Mouse (Mus musculus) kidney, postnatal 4 days (tissue): ENCODE results near the gene Olfr1014.
A peak's percentile ranks its signal among the peaks of the same experiment; 100 is the strongest.

Experiments used
- DNase-seq, 2 experiments: peaks; one replicate each; pipeline ENCODE4 v3.0.0; 2021; ENCODE audit warnings: mixed read lengths in 2 of 2

Olfr1014 gene

GRCm38 (mm10) chr2:85772413-85772812 lies at the start of gene Olfr1014:
Gene Olfr1014 (plus strand): TSS chr2:85772713.
- DNase-seq: no peak

DNA sequence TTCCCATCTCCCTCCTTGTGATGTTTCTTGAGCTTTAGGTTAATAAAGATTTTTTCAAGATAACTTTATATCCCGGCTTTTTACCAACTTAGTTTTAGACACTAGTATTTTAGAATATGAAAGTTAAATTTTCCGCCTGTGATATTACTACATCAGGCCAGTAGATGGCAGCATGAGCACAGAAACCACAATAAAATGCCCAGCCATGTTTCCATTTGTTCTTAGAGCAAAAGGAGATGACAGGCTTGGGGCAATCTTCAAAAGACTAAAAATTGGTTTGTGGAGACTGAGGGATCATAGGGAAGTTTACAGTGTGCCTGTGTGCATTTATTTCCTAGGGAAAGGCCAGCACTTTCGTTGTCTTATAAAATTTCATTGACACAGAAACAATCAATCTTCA lies 46.7 kb upstream of the Olfr1014 start:
- peak; percentile 13 to 15 for DNase-seq

DNA sequence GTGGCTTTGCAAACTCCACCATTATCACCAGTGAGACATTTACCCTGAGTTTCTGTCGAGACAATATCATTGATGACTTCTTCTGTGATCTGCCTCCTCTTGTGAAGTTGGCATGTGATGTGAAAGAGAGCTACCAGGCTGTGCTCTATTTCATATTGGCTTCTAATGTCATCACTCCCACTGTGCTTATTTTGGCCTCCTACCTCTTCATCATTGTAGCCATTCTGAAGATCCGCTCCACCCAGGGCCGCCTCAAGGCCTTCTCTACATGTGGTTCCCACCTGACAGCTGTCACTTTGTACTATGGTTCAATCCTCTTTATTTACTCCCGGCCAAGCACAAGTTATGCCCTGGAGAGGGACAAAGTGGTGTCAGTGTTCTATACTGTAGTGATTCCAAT lies 18.7 kb upstream of the Olfr1014 start:
- no peak for DNase-seq

DNA sequence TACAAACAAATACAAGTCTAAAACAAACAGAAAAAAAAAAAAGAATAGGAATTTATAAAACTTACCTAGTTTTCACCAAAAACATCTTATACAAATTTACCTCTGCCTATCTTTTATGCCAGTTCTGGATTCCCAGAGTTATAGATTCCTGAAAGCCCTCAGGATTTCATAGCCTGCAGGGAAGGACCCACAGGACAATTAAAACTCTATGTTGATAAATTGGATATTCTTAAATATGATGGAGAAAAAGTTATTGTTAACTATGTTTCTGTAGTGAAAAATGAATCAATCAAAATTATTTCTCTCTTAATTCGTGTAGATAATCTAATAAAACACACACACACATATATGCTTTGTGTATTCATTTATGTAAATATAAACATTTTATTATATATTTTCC lies 9.8 kb upstream of the Olfr1014 start, which contains the start of gene Olfr1012:
Gene Olfr1012 (minus strand): TSS at position 101 of the 400 bp plus-strand sequence.
- no peak for DNase-seq

- no peak for DNase-seq
Measured at GRCm38 (mm10) chr2:85766798-85767197, 5.7 kb upstream of the Olfr1014 start, which contains the start of gene Olfr1013. Gene Olfr1013 (plus strand): TSS chr2:85767098.

GRCm38 (mm10) chr2:85781717-85782116 lies 9.2 kb downstream of the Olfr1014 start, which contains the start of gene Olfr1015:
Gene Olfr1015 (plus strand): TSS chr2:85782017.
- DNase-seq: no peak

DNA sequence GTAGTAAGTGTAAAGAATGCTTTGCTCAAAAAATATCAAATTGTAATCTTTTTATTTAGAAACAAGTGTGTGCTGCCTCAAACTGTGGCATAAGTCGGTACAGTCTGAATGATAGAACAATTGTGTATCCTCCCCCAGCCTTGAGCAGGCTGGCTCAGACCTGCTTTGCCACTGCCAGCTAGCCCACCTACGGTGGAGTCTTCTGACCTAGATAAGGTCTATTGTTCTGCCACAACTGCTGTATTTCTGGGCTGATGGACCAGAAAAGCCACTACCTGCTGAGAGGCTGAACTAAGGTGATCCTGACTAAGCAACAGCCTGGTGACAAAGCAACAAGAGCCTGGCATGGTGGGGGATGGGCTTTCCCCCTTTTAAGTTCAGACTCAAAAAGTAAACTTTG lies 19.8 kb downstream of the Olfr1014 start:
- DNase-seq: no peak

DNA sequence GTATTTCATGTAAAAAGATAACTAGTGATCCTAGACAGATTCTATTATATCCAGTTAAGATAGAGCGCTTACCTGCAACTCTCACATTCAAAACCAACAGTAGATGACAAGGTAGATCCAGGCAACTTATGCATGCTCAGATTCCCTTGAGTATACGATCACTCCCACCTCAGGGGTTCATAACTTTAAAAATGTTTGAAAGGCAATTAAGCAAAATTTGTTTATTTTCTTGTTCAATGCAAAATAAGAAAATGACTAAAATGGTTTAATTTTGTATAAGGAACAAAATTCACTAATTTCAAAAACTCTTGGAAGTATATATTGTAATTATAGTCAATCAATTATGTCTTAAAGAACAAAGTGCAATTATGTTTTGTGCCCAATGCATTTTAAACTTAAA lies 29.9 kb downstream of the Olfr1014 start, which contains the start of gene Olfr1016:
Gene Olfr1016 (minus strand): TSS at position 101 of the 400 bp plus-strand sequence.
- no peak for DNase-seq

DNA sequence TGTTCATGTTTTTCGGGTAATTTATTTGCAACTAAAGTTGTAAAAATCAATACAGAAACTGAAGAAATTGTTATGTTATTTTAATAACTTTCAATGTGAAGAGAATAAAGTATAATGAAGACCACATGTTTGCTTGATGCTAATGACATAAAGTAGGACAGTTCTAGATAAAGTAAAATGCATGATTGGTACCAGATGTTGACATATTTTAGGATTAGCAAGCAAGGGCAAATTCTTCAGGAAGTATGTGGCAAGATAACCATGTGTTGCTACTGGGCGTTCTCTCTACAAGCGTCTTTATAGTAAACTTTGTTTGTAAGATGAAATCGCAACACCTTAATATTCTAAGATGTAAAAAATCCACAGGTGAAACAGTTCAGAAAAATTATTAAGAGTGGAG lies 32.0 kb downstream of the Olfr1014 start:
- no peak for DNase-seq

DNA sequence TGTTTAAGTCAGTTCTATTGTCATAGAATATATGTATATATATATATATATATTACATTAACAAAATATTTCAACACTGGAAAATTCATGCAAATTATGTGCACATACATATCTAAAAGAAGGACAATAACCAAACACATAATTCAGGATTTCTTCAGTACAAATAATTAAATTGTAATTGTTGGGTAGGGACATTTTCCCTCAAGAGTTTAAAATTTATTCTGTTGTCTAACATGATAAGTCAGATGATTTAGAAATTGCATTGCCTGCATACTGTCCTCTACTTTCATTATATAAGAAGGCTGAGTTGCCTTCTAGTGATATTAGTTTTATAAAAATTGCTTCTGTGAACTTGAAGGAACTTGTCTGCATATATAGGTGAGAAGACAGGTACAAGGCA lies 45.7 kb downstream of the Olfr1014 start, which contains the start of gene Olfr1018:
Gene Olfr1018 (plus strand): TSS at position 301 of the 400 bp plus-strand sequence.
- no peak for DNase-seq
